Mouse (Mus musculus) lung, embryonic 15.5 days (tissue): ENCODE measurements around the gene Olfr986. TPM values are rescaled to one million over a fixed set of nuclear protein-coding genes. Genes with fewer than 3 reads are reported as not detected.

Source experiments
- polyA plus RNA-seq: library from polyadenylated mRNA; unstranded; fragments of >200 nt; fragmentation: Nextera tagmentation; extraction: Ambion mirVana; gene quantifications from 2 replicates; pipeline ENCODE4 v1.2.1, GENCODE M21; 2015

Olfr986 gene
- polyA plus RNA-seq, 1 experiment from 2014 or later, result not detected

Other genes with a start within 250 kb of the Olfr986 start
- not detected in 2 replicates for gene Olfr974, start 243.4 kb upstream of the Olfr986 start, polyA plus RNA-seq
- not detected in 2 replicates for gene Olfr975, start 228.9 kb upstream of the Olfr986 start, polyA plus RNA-seq
- gene Olfr976, start 219.8 kb upstream of the Olfr986 start, polyA plus RNA-seq, result not detected in 2 replicates
- gene Olfr978, start 188.8 kb upstream of the Olfr986 start, polyA plus RNA-seq, result not detected in 2 replicates
- not detected in 2 replicates for gene Olfr979, start 177.5 kb upstream of the Olfr986 start, polyA plus RNA-seq
- gene Olfr980, start 171.3 kb upstream of the Olfr986 start, polyA plus RNA-seq, result not detected in 2 replicates
- not detected in 2 replicates for gene Olfr981, start 159.5 kb upstream of the Olfr986 start, polyA plus RNA-seq
- not detected in 2 replicates for gene Olfr982, start 107.1 kb upstream of the Olfr986 start, polyA plus RNA-seq
- gene Olfr983, start 87.3 kb upstream of the Olfr986 start, polyA plus RNA-seq, result not detected in 2 replicates
- gene Olfr984, start 66.7 kb upstream of the Olfr986 start, polyA plus RNA-seq, result not detected in 2 replicates
- gene Olfr985, start 50.7 kb upstream of the Olfr986 start, polyA plus RNA-seq, result not detected in 2 replicates
- not detected in 2 replicates for gene Tmem225, start 32.8 kb upstream of the Olfr986 start, polyA plus RNA-seq
- 4.9 TPM in 2 replicates for gene Zfp202, start 11.4 kb downstream of the Olfr986 start, polyA plus RNA-seq
- 4.8 and 7.5 TPM in 2 replicates for gene Scn3b, start 88.3 kb downstream of the Olfr986 start, polyA plus RNA-seq